8 mouse cellular contexts compared by ENCODE assay signal in genomic region chr3:52268737-52269513, GRCm38 (mm10). TPM values are rescaled to one million over a fixed set of nuclear protein-coding genes. Genes with fewer than 3 reads are reported as not detected.
DNase-seq lines count a peak whose midpoint lies in the region; ATAC-seq and TF ChIP-seq lines count a peak whose summit lies in the region.

No protein-coding gene starts in this region.

- peak overlapping the region; percentile 86 for H3K27ac ChIP-seq in lung, embryonic 14.5 days (ENCODE audit: low read depth)

- H3K36me3 ChIP-seq in lung, embryonic 14.5 days (ENCODE audit: insufficient read depth), result no peaks in the 10 kb centered on the region

- 0 out of 2 replicates have a peak, but pooled peaks cover 3% of the 10 kb centered on the region for H3K4me1 ChIP-seq in lung, embryonic 14.5 days (ENCODE audit: insufficient read depth)

- ATAC-seq in lung, embryonic 14.5 days (ENCODE audit: insufficient read depth), result peak; percentile 22
- ATAC-seq in erythroid progenitor cell, adult 5-6 weeks (replicated peaks; ENCODE audit: low FRiP score, poor library complexity, severe bottlenecking), result no peak

- H3K9me3 ChIP-seq in lung, embryonic 14.5 days (ENCODE audit: low read depth, low read length), result no peaks in the 10 kb centered on the region

- no peak for TF ChIP-seq CTCF in lung, embryonic 14.5 days (IDR thresholded peaks at IDR 0.05; ENCODE audit: low read depth)

- H3K9ac ChIP-seq in lung, embryonic 14.5 days, result peak overlapping the region; percentile 79

- WGBS in lung, embryonic 14.5 days, result under 1% methylated on average over 76 of the region's 89 CpGs

- H3K4me2 ChIP-seq in lung, embryonic 14.5 days, result peak overlapping the region; percentile 99

- H3K27me3 ChIP-seq in lung, embryonic 14.5 days (ENCODE audit: insufficient read depth, low read length), result peaks cover 7% of the 10 kb centered on the region; the same call in 1 of the 2 replicates

- H3K4me3 ChIP-seq in lung, embryonic 14.5 days (ENCODE audit: low read depth, low read length), result peak overlapping the region; percentile 76

- DNase-seq in urinary bladder, adult 18-20 months (ENCODE audit: low spot score in 2 of 2), result peak; percentile 25 to 53
- DNase-seq in urinary bladder, adult 2 months (ENCODE audit: low spot score), result no peak
- DNase-seq in cerebellum, postnatal 36 days, result peak; percentile 20 to 42
- DNase-seq in heart, adult 11 months, result peak; percentile 97
- peak; percentile 73 for DNase-seq in kidney, adult 11 months
- peak; percentile 53 for DNase-seq in lung, embryonic 14.5 days
- peak; percentile 49 for DNase-seq in retina, embryonic 14.5 days (ENCODE audit: low spot score)

RNA-seq across cellular contexts. Expression of gene Foxo1, which starts 0.8 kb away (rescaled TPM):
- 8.2 and 12.4 TPM in 2 replicates for polyA plus RNA-seq in urinary bladder, adult 2 months (2012; rRNA removed)
- polyA plus RNA-seq in lung, embryonic 14.5 days (2014; fragmentation: Nextera tagmentation; extraction: Ambion mirVana), result 7.0 and 7.3 TPM in 2 replicates
- total RNA-seq in erythroid progenitor cell, adult 5-6 weeks (2015; ENCODE audit: low replicate concordance), result 10.5 and 11.3 TPM in 2 replicates
- 0.90 and 0.91 TPM in 2 replicates for total RNA-seq in erythroid progenitor cell, adult 5-6 weeks (2017; ENCODE audit: low replicate concordance)
